Mouse (Mus musculus) retina, postnatal 1 day (tissue): ENCODE data around the gene Gm14325.
"Not testable (repeated sequence)": the region's sequence is repeated elsewhere in the genome, so short reads cannot be mapped to it uniquely, and the experiment has no call there.

ENCODE experiments used
- DNase-seq: peaks from one replicate; pipeline ENCODE4 v3.0.0-alpha.2; 2012

Gm14325 gene

GRCm38 (mm10) chr2:177839901-177840663, at the start of gene Gm14325:
Gene Gm14325, minus strand, starts transcription at chr2:177840336.
- peak; percentile 89 for DNase-seq

GRCm38 (mm10) chr2:177887743-177888142, 47.6 kb upstream of the Gm14325 start:
- not testable (repeated sequence) for DNase-seq

- DNase-seq: not testable (repeated sequence)
These were observed 22.1 kb upstream of the Gm14325 start for GRCm38 (mm10) chr2:177862254-177862653.

- not testable (repeated sequence) for DNase-seq
These were observed 3.5 kb upstream of the Gm14325 start for GRCm38 (mm10) chr2:177843666-177844065.

- DNase-seq: not testable (repeated sequence)
These were observed 3.4 kb downstream of the Gm14325 start for GRCm38 (mm10) chr2:177836756-177837155.

- DNase-seq: not testable (repeated sequence)
These were observed 4.2 kb downstream of the Gm14325 start for GRCm38 (mm10) chr2:177835733-177836536.

- DNase-seq: not testable (repeated sequence)
These were observed 18.2 kb downstream of the Gm14325 start for GRCm38 (mm10) chr2:177821952-177822351.

- not testable (repeated sequence) for DNase-seq
These were observed 34.0 kb downstream of the Gm14325 start for GRCm38 (mm10) chr2:177806170-177806569.

GRCm38 (mm10) chr2:177787351-177787750, 52.8 kb downstream of the Gm14325 start:
- DNase-seq: not testable (repeated sequence)
